Comparison of ENCODE assay signal across 13 mouse cellular contexts in genomic region chr14:101445205-101445604, GRCm38 (mm10).
"Had no signal": no experiment of that assay in that cellular context is flagged by ENCODE, and none has a peak within 500 bp of the region (broad histone marks: within the 10 kb centered on the region; RNA-seq: fewer than 3 reads in every experiment).

No protein-coding gene starts in this region.

- DNase-seq: gastrocnemius, adult 2 months; gastrocnemius, postnatal 10 days; gastrocnemius, postnatal 25 days; heart, adult 18-20 months; heart, postnatal 10 days; heart, postnatal 4 days; kidney, adult 18-20 months; kidney, adult 8-10 months; kidney, postnatal 10 days; kidney, postnatal 25 days; kidney, postnatal 4 days; liver; liver, embryonic 13.5 days had no signal
